Comparison of ENCODE assay signal across 7 mouse cellular contexts in the genomic region with DNA sequence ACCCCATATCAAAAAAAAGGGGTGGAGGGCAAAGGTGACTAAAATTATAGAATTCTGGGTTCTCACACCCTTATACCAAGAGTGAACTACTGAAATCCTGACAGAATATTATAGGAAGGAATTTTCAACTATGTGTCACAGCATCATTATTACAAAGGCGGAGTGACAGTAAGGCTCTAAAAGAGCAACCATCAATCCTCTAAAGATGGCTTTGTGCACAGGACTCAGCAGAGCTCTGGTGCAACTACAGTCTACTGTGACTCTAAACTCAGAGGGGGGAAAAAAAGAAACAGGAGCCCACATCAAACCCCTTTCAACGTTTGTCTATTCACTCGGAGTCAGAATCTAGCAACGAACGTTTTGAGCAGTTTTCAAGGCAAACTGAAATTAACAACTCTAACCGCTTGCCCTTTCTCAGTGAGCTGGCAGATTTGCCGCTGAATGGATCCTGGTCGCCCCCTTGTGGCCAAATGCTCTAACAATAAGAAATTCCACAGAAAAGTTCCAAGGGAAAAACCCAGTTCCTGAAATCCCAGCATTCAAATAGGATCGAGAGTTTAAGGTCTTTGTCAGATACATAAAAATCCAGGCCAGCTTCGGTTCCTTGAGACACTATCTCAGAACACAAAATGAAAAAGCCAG. TPM values are rescaled to one million over a fixed set of nuclear protein-coding genes. Genes with fewer than 3 reads are reported as not detected.
DNase-seq lines count a peak whose midpoint lies in the region; ATAC-seq and TF ChIP-seq lines count a peak whose summit lies in the region.

No protein-coding gene starts in this region.

- 0 out of 2 replicates have a peak overlapping the region, but pooled peaks have one; percentile 31 for H3K4me2 ChIP-seq in intestine, postnatal 0 days (replicated peaks; ENCODE audit: low read depth)
- no peak overlapping the region for H3K4me2 ChIP-seq in midbrain, embryonic 11.5 days

- no peaks in the 10 kb centered on the region for H3K27me3 ChIP-seq in intestine, postnatal 0 days (replicated peaks; ENCODE audit: control insufficient read depth, insufficient read depth, low read length)
- H3K27me3 ChIP-seq in midbrain, embryonic 11.5 days (ENCODE audit: control insufficient read depth, insufficient read depth, low read length), result no peaks in the 10 kb centered on the region

- H3K27ac ChIP-seq in gastrocnemius, adult 2 months, result peak overlapping the region; percentile 51
- H3K27ac ChIP-seq in intestine, postnatal 0 days (ENCODE audit: low read depth, low read length), result no peak overlapping the region
- no peak overlapping the region for H3K27ac ChIP-seq in midbrain, embryonic 11.5 days (ENCODE audit: low read depth, low read length)

- no peak overlapping the region for H3K9ac ChIP-seq in intestine, postnatal 0 days (ENCODE audit: low read depth, low read length)
- no peak overlapping the region for H3K9ac ChIP-seq in midbrain, embryonic 11.5 days (ENCODE audit: low read length)

- intact Hi-C loops in gastrocnemius, adult 2 months (cut with DNase I), result loop anchor here (1.0 to 2.0 kb wide), 2 partner anchors 202 to 219 kb away; no protein-coding TSS in a partner anchor
- intact Hi-C loops in left cerebral cortex, postnatal 4 days (cut with DNase I), result loop anchor here (5.0 kb wide), 2 partner anchors 201 to 221 kb away; no protein-coding TSS in a partner anchor

- no peak for ATAC-seq in intestine, postnatal 0 days
- ATAC-seq in midbrain, embryonic 11.5 days (ENCODE audit: low FRiP score), result no peak

- no peaks in the 10 kb centered on the region for H3K9me3 ChIP-seq in intestine, postnatal 0 days (ENCODE audit: control insufficient read depth)
- no peaks in the 10 kb centered on the region for H3K9me3 ChIP-seq in midbrain, embryonic 11.5 days (ENCODE audit: control insufficient read depth, low read length)

- no peaks in the 10 kb centered on the region for H3K4me1 ChIP-seq in intestine, postnatal 0 days (replicated peaks; ENCODE audit: control insufficient read depth, insufficient read depth, low read length)
- H3K4me1 ChIP-seq in midbrain, embryonic 11.5 days (ENCODE audit: control insufficient read depth, insufficient read depth, low read length), result no peaks in the 10 kb centered on the region

- no peaks in the 10 kb centered on the region for H3K36me3 ChIP-seq in intestine, postnatal 0 days (ENCODE audit: control insufficient read depth, insufficient read depth)
- no peaks in the 10 kb centered on the region for H3K36me3 ChIP-seq in midbrain, embryonic 11.5 days (ENCODE audit: control insufficient read depth, insufficient read depth, low read length)

- peak; percentile 90 for TF ChIP-seq CTCF in gastrocnemius, adult 2 months (IDR thresholded peaks at IDR 0.05)
- TF ChIP-seq CTCF in intestine, postnatal 0 days (IDR thresholded peaks at IDR 0.05; ENCODE audit: low read depth), result peak; percentile 90

- H3K4me3 ChIP-seq in gastrocnemius, adult 2 months, result peak overlapping the region; percentile 60
- H3K4me3 ChIP-seq in intestine, postnatal 0 days (ENCODE audit: low read depth, low read length), result no peak overlapping the region
- no peak overlapping the region for H3K4me3 ChIP-seq in midbrain, embryonic 11.5 days (ENCODE audit: low read depth, low read length)

- peak; percentile 77 to 93 for DNase-seq in adrenal gland, adult (ENCODE audit: inconsistent age in 2 of 2, low spot score in 1 of 2)
- DNase-seq in cerebellum, postnatal 4 days (ENCODE audit: low spot score in 2 of 2), result peak; percentile 78 to 87
- peak; percentile 79 for DNase-seq in gastrocnemius, adult 2 months
- DNase-seq in left cerebral cortex, postnatal 4 days, result peak; percentile 81
- DNase-seq in midbrain, embryonic 11.5 days (ENCODE audit: low spot score, missing footprints), result peak; percentile 97
- DNase-seq in spleen, postnatal 10 days (ENCODE audit: low spot score in 2 of 2), result peak; percentile 40 to 73

- 12% methylated on average over 10 of the region's 10 CpGs for WGBS in intestine, postnatal 0 days
- 27% methylated on average over 10 of the region's 10 CpGs for WGBS in midbrain, embryonic 11.5 days

RNA-seq across cellular contexts. Expression of gene Usp44, which starts 18.5 kb away (rescaled TPM):
- under 1 TPM; 0.31 to 0.33 TPM for total RNA-seq in gastrocnemius, adult 2 months (2021)
- polyA plus RNA-seq in intestine, postnatal 0 days (2015; fragmentation: Nextera tagmentation; extraction: Ambion mirVana), result 0.08 and 0.09 TPM in 2 replicates
- under 1 TPM; 0.14 to 0.18 TPM for total RNA-seq in left cerebral cortex, postnatal 4 days (2021)
- 19.6 and 19.9 TPM in 2 replicates for polyA plus RNA-seq in midbrain, embryonic 11.5 days (2014; fragmentation: Nextera tagmentation; extraction: Ambion mirVana)
